Mouse (Mus musculus) heart, embryonic 11.5 days (tissue): ENCODE data around the gene D11Wsu47e. TPM values are rescaled to one million over a fixed set of nuclear protein-coding genes. Genes with fewer than 3 reads are reported as not detected.

Source experiments
- ATAC-seq: fragments of 200-750 bp; cut with Nextera tagmentation; replicated peaks from 2 replicates; pipeline ENCODE4 v1.8.0; 2017; ENCODE audit warnings: moderate library complexity; ENCODE audit not compliant: insufficient number of reproducible peaks, low FRiP score, low TSS enrichment
- H3K27ac ChIP-seq: fragments of 300-500 bp; sonication (generic); 2 replicates; pipeline ENCODE4 v1.5.1; 2014; ENCODE audit warnings: mild to moderate bottlenecking, low read depth, low read length
- H3K27me3 ChIP-seq: fragments of 300-500 bp; sonication (generic); 2 replicates; pipeline ENCODE4 v1.6.1; 2014; ENCODE audit warnings: mild to moderate bottlenecking, low read length, mixed read lengths; ENCODE audit not compliant: control insufficient read depth, insufficient read depth
- H3K36me3 ChIP-seq: fragments of 300-500 bp; sonication (generic); 2 replicates; pipeline ENCODE4 v1.6.1; 2014; ENCODE audit warnings: mild to moderate bottlenecking, low read length, moderate library complexity, mixed read lengths; ENCODE audit not compliant: control insufficient read depth, insufficient read depth
- H3K4me1 ChIP-seq: fragments of 300-500 bp; sonication (generic); 2 replicates; pipeline ENCODE4 v1.6.1; 2014; ENCODE audit warnings: low read length; ENCODE audit not compliant: control insufficient read depth, insufficient read depth
- H3K4me2 ChIP-seq: fragments of 300-500 bp; sonication (generic); 2 replicates; pipeline ENCODE4 v1.6.1; 2014; ENCODE audit warnings: mild to moderate bottlenecking, moderate library complexity
- H3K4me3 ChIP-seq: fragments of 300-500 bp; sonication (generic); 2 replicates; pipeline ENCODE4 v1.5.1; 2014; ENCODE audit warnings: low read depth, low read length
- H3K9ac ChIP-seq: fragments of 300-500 bp; sonication (generic); 2 replicates; pipeline ENCODE4 v1.6.1; 2014; ENCODE audit warnings: mild to moderate bottlenecking, low read depth, low read length, moderate library complexity
- H3K9me3 ChIP-seq: fragments of 300-500 bp; sonication (generic); replicated peaks from 2 replicates; pipeline ENCODE4 v1.6.1; 2016; ENCODE audit warnings: low read length; ENCODE audit not compliant: control insufficient read depth
- WGBS: fragments of 180-500 bp; shearing (Covaris S2); extraction: QIAGEN DNeasy Blood & Tissue Kit; methylation state at CpG from one replicate; pipeline ENCODE4 v1.1.7; 2014; ENCODE audit not compliant: insufficient replicate concordance; 5-methylcytosine and 5-hydroxymethylcytosine counted together
- polyA plus RNA-seq: library from polyadenylated mRNA; unstranded; fragments of >200 nt; fragmentation: Nextera tagmentation; extraction: Ambion mirVana; gene quantifications from 2 replicates; pipeline ENCODE4 v1.2.1, GENCODE M21; 2014

The D11Wsu47e gene
- polyA plus RNA-seq, 1 experiment from 2014 or later: 18.1 TPM

DNA sequence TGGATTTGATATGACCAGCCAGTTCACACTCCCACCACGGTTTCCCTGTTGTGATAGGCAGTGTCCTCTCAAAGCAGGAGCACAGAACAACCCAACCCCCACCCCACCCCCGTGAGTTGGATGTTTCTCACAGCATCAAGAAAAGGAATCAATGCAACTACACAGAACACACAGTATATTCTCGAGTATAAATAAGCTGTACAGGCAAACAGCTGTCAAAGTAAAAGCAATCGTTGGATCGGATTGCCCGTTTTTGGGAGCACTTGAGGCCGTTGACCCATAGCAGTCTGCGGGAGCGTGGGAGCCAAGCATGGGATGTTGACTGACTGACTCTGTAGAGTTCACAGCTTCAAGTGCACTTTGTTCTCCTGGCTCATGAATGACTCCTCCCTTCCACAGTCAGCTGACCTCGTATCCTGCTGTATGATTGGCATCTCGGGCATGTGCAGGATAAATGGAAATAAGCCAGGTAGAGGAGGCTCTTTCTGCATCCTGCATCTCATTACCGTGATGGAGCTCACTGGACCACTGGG lies 13.9 kb downstream of the D11Wsu47e start:
- Histone ChIP-seq H3K9ac (no peak overlapping the region), H3K9me3 (no peaks in the 10 kb centered on the region), H3K4me3 (no peak overlapping the region), H3K36me3 (peaks cover 19% of the 10 kb centered on the region), H3K4me2 (no peak overlapping the region), H3K27ac (no peak overlapping the region), H3K27me3 (no peaks in the 10 kb centered on the region), H3K4me1 (no peaks in the 10 kb centered on the region)
- WGBS: 81% methylated on average over 12 of the region's 12 CpGs
- no peak for ATAC-seq

DNA sequence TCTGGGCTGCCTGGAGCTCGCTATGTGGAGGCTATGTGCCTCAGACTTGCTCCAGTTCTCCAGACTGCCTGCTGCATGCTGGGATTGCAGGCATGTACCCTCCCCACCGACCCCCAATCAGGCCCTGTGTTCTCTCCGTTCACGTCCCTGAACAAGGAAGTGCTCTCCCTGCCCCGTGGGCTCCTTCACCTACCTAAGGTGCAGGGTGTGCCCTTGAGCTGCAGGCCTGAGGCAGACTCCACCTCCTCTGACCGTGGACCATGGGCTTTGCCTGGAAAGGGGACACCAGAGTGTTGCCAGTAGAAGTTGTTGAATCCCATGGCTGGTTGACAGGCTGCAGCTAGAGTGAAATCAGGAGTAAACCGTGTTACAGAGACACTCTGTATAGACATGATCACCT lies 15.4 kb downstream of the D11Wsu47e start:
- Histone ChIP-seq H3K4me3 (no peak overlapping the region), H3K4me1 (0 out of 2 replicates have a peak, but pooled peaks cover 2% of the 10 kb centered on the region), H3K36me3 (peaks cover 15% of the 10 kb centered on the region), H3K27ac (no peak overlapping the region), H3K27me3 (no peaks in the 10 kb centered on the region), H3K9me3 (no peaks in the 10 kb centered on the region), H3K9ac (no peak overlapping the region), H3K4me2 (no peak overlapping the region)
- 85% methylated on average over 7 of the region's 7 CpGs for WGBS
- ATAC-seq: no peak

DNA sequence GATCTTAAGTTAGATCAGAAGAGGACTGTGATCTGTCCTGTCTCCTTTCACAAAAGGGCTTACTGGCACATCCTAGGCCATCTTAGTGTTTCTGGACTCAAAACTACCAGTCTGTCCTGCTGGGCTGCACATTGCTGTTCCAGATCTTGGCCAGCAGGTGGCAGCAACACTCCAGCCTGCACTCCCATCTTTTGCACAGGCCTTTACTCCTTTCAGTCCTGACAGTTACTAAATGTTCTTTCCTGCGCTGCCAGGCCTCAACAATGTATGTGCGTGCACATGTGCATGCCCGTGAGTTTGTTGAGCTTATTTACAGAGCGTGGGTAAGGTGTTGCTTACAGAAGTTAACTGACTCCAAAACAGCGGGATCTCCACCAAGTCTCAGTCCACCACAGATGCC lies 19.5 kb downstream of the D11Wsu47e start:
- 45% methylated on average over 5 of the region's 5 CpGs for WGBS
- Histone ChIP-seq H3K36me3 (peaks cover 4% of the 10 kb centered on the region; the same call in 1 of the 2 replicates), H3K4me3 (no peak overlapping the region), H3K9me3 (no peaks in the 10 kb centered on the region), H3K9ac (no peak overlapping the region), H3K4me2 (no peak overlapping the region), H3K27me3 (peaks cover 3% of the 10 kb centered on the region), H3K4me1 (0 out of 2 replicates have a peak, but pooled peaks cover 2% of the 10 kb centered on the region), H3K27ac (no peak overlapping the region)
- 0 out of 2 replicates have a peak, but pooled peaks have one; percentile 29 for ATAC-seq

DNA sequence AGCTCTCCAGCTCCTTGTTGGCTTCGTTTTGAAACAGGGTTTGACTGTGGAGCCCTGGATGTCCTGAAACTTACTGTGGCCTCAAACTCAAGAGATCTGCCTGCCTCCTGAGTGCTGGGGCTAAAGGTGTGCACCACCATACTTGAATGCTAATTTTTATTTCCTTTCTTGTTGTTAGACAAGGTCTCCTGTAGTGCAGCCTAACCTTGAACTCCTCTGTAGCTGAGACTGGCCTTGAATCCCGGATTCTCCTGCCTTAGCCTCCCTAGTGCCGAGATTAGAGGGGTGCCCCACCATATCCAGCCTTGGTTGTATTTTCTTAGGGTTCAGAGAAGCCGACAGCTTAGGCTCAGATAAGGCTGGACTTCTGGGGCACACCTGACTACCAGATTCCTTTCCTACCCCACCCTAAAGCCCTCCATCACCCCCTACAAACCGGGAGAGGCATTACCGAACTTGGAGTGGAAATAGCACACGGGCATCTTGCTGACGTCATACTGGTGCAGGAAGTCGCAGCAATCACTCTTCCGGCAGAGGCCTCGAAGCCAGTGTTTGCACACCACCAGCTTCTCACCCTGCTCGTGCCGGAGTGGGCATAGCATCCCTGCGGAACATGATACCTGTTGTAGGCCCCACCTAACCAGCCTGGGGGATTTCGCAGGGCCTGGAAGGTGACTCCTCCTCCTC lies 21.9 kb downstream of the D11Wsu47e start:
- Histone ChIP-seq H3K27ac (no peak overlapping the region), H3K4me2 (no peak overlapping the region), H3K9ac (no peak overlapping the region), H3K9me3 (no peaks in the 10 kb centered on the region), H3K4me1 (peaks cover 21% of the 10 kb centered on the region), H3K36me3 (peaks cover 4% of the 10 kb centered on the region; the same call in 1 of the 2 replicates), H3K4me3 (no peak overlapping the region), H3K27me3 (peaks cover 11% of the 10 kb centered on the region)
- 77% methylated on average over 15 of the region's 15 CpGs for WGBS
- ATAC-seq: no peak

DNA sequence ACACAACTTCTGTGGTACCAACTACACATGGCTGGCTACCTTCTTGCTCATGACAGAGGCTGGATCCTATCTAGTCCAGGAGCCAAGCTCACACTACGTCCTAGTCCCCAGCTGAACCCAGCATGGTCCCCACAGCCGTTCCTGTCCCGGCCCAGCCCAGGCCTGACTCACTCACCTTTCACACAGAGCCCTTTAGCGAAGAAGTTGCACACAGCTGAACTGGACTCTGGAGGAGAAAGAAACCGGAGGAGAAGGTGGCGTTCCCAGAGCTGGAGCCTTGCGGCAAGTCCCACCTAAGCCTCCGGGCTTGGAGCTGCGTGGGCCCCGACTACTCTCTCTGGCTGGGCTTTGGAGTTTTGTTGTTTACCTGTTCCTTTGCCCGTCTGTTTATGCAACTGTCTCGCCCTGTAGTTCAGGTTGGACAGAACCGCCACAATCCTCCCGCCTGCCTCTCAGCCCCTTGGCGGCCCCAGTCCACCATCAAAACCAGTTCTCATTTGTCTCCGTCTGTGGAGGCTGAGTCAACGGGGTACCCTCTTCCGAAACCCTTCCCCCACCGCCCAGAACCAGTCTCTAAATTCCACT lies 24.5 kb downstream of the D11Wsu47e start:
- H3K9me3 ChIP-seq: no peaks in the 10 kb centered on the region
- H3K4me3 ChIP-seq: no peak overlapping the region
- no peak for ATAC-seq
- peaks cover 11% of the 10 kb centered on the region for H3K27me3 ChIP-seq
- peaks cover 21% of the 10 kb centered on the region for H3K4me1 ChIP-seq
- peaks cover 4% of the 10 kb centered on the region; the same call in 1 of the 2 replicates for H3K36me3 ChIP-seq
- H3K27ac ChIP-seq: no peak overlapping the region
- 49% methylated on average over 19 of the region's 19 CpGs for WGBS
- peak overlapping the region; percentile 41; the same call in 1 of the 2 replicates for H3K4me2 ChIP-seq
- no peak overlapping the region for H3K9ac ChIP-seq

DNA sequence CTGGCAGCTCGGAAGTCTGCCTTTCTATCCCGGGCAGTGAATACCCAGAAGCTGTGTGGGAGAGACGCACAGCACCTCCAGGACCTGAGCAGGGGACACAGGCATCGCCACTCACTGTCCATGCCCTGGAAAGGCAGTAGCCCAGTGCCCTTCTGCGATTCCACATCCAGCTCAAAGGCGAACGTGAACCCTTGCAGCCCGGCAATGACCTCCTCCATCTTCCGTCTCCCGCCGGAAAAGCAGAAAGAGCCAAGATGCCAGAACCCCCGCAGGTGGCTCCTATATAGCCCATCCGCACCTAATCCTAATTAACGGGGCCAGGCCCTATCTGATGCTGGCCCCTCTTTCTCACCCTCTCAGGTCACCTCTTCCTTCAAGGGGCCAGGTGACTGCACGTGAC lies 25.1 kb downstream of the D11Wsu47e start:
- 15% methylated on average over 15 of the region's 15 CpGs for WGBS
- peaks cover 18% of the 10 kb centered on the region for H3K4me1 ChIP-seq
- H3K9me3 ChIP-seq: no peaks in the 10 kb centered on the region
- H3K4me2 ChIP-seq: peak overlapping the region; percentile 41
- peaks cover 4% of the 10 kb centered on the region; the same call in 1 of the 2 replicates for H3K36me3 ChIP-seq
- no peak overlapping the region for H3K27ac ChIP-seq
- no peak overlapping the region for H3K9ac ChIP-seq
- no peak overlapping the region for H3K4me3 ChIP-seq
- ATAC-seq: 0 out of 2 replicates have a peak, but pooled peaks have one; percentile 20
- peaks cover 11% of the 10 kb centered on the region for H3K27me3 ChIP-seq

DNA sequence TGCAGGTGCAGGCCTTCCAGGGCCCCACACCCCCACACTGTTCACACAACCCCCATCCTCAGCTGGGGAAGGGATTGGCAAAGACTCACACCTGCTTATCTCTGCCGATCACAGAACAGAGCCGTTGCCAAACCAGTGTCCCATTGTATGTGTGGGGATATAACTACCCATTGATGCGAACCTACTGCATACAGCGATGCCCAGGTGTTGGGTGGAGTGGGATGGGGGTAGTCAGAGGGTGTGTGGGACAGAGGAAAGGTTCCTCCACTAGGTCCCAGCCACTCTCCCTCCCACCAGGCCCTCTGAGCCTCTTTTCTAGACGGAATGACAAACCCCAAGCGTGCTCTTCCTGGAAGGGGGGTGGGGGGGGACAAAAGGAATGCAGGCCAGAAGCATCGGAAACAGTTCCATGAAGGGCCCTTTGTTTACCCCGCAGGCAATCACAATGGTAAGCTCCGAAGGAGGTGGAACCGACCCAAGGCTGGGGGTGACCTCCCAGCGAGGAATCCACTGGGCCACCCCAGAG lies 25.6 kb downstream of the D11Wsu47e start, which contains the start of gene Cpsf4l:
Gene Cpsf4l, minus strand, starts transcription at position 287 of the 526 bp plus-strand sequence.
- Histone ChIP-seq H3K4me2 (peak within 1 kb of the TSS; percentile 41), H3K9ac (peak within 1 kb of the TSS; percentile 66)
- ATAC-seq: no peak

DNA sequence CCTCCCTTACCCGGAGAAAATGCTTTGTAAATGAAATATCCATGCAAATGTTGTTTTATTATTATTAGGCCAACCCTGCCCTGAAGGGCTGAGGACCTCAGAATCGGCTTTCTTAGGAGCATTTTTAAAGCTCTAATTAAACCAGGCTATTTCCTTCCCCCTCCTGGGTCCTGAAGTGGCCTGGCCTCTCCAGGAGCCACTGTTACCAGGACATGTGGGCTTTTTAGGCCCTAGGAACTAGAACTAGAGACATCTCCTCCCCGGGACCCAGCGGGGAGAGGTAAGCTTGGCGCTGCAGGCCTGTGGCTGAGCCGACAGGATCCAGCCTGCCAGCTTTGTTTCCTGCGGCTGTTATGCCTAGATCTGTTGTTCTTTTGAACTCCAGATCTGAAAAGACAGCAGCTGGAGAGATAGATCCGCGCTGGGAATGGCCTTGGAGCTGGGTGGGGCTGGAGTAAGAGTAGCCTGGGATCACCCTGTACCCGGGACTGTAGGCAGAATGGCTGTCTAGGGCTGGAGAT lies 26.1 kb downstream of the D11Wsu47e start:
- Histone ChIP-seq H3K9me3 (no peaks in the 10 kb centered on the region), H3K27me3 (peaks cover 11% of the 10 kb centered on the region), H3K4me1 (peaks cover 18% of the 10 kb centered on the region), H3K36me3 (peaks cover 4% of the 10 kb centered on the region; the same call in 1 of the 2 replicates), H3K4me2 (peak overlapping the region; percentile 14; the same call in 1 of the 2 replicates), H3K27ac (peak overlapping the region; percentile 41; the same call in 1 of the 2 replicates), H3K4me3 (no peak overlapping the region), H3K9ac (peak overlapping the region; percentile 66)
- WGBS: 6% methylated on average over 10 of the region's 10 CpGs
- ATAC-seq: no peak; the same call in 1 of the 2 replicates

More for the DNA sequence above, 25.6 kb downstream of the D11Wsu47e start, which contains the start of gene Cpsf4l:
- Histone ChIP-seq H3K27ac (peak within 1 kb of the TSS; percentile 41; the same call in 1 of the 2 replicates), H3K9me3 (no peaks in the 10 kb centered on the region), H3K27me3 (peaks cover 11% of the 10 kb centered on the region), H3K36me3 (peaks cover 4% of the 10 kb centered on the region; the same call in 1 of the 2 replicates), H3K4me3 (no peak within 1 kb of the TSS), H3K4me1 (peaks cover 18% of the 10 kb centered on the region)
- 10% methylated on average over 11 of the region's 11 CpGs for WGBS
